Mouse (Mus musculus) lung, embryonic 16.5 days (tissue): Measurements from ENCODE around the gene Ptpn14. TPM values are rescaled to one million over a fixed set of nuclear protein-coding genes. Genes with fewer than 3 reads are reported as not detected.

ENCODE experiments used
- ATAC-seq: fragments of 200-750 bp; cut with Nextera tagmentation; 2 replicates; pipeline ENCODE4 v1.8.0; 2017; ENCODE audit warnings: low read depth, mild to moderate bottlenecking, moderate library complexity
- H3K27ac ChIP-seq: fragments of 300-500 bp; sonication (generic); 2 replicates; pipeline ENCODE4 v1.5.1; 2014; ENCODE audit warnings: mild to moderate bottlenecking, control low read depth, low read length
- H3K27me3 ChIP-seq: fragments of 300-500 bp; sonication (generic); 2 replicates; pipeline ENCODE4 v1.6.1; 2014; ENCODE audit warnings: low read depth, low read length, mixed read lengths; ENCODE audit not compliant: control insufficient read depth, insufficient read depth
- H3K36me3 ChIP-seq: fragments of 300-500 bp; sonication (generic); 2 replicates; pipeline ENCODE4 v1.6.1; 2014; ENCODE audit warnings: low read length; ENCODE audit not compliant: control insufficient read depth, insufficient read depth
- H3K4me1 ChIP-seq: fragments of 300-500 bp; sonication (generic); replicated peaks from 2 replicates; pipeline ENCODE4 v1.6.1; 2014; ENCODE audit warnings: low read length, mixed read lengths; ENCODE audit not compliant: control insufficient read depth, insufficient read depth
- H3K4me2 ChIP-seq: fragments of 300-500 bp; sonication (generic); 2 replicates; pipeline ENCODE4 v1.6.1; 2014; ENCODE audit warnings: low read depth, low read length, control low read depth
- H3K4me3 ChIP-seq: fragments of 300-500 bp; sonication (generic); 2 replicates; pipeline ENCODE4 v1.5.1; 2014; ENCODE audit warnings: mild to moderate bottlenecking, low read length, control low read depth
- H3K9ac ChIP-seq: fragments of 300-500 bp; sonication (generic); 2 replicates; pipeline ENCODE4 v1.6.1; 2014; ENCODE audit warnings: low read length, control low read depth
- H3K9me3 ChIP-seq: fragments of 300-500 bp; sonication (generic); 2 replicates; pipeline ENCODE4 v1.6.1; 2016; ENCODE audit warnings: low read length; ENCODE audit not compliant: control insufficient read depth
- WGBS: fragments of 180-500 bp; shearing (Covaris S2); extraction: QIAGEN DNeasy Blood & Tissue Kit; methylation state at CpG from one replicate; pipeline ENCODE4 v1.1.7; 2014; 5-methylcytosine and 5-hydroxymethylcytosine counted together
- polyA plus RNA-seq: library from polyadenylated mRNA; unstranded; fragments of >200 nt; fragmentation: Nextera tagmentation; extraction: Ambion mirVana; gene quantifications from 2 replicates; pipeline ENCODE4 v1.2.1, GENCODE M21; 2015

Ptpn14 gene
- polyA plus RNA-seq, 1 experiment from 2014 or later, result 7.9 TPM

DNA sequence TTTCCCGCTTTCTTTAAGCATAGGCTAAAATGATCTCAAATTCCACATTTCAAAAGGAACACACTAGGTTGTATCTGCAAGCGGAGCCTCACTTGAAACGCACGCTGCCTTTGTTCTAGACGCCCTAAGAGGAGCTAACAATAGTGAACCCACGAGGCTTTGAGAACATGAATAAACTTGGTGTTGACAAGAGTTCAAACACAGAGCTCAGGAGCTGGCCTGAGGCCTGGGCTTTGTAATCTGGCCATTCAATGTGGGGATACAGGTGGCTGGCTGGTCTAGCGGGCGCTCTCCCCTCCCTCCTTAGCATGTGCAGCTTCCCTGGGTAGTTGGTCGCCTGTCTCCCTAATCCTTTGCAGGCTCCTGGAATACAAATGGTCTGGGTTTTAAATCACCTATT is 169.8 kb downstream of the Ptpn14 start:
- H3K27me3 ChIP-seq, result no peaks in the 10 kb centered on the region
- H3K36me3 ChIP-seq, result peaks cover 11% of the 10 kb centered on the region; the same call in 1 of the 2 replicates
- WGBS, result 73% methylated on average over 9 of the region's 9 CpGs
- H3K9ac ChIP-seq, result no peak overlapping the region
- ATAC-seq, result no peak
- H3K4me1 ChIP-seq, result no peaks in the 10 kb centered on the region
- H3K9me3 ChIP-seq, result no peaks in the 10 kb centered on the region
- H3K27ac ChIP-seq, result no peak overlapping the region
- no peak overlapping the region for H3K4me3 ChIP-seq
- no peak overlapping the region for H3K4me2 ChIP-seq

DNA sequence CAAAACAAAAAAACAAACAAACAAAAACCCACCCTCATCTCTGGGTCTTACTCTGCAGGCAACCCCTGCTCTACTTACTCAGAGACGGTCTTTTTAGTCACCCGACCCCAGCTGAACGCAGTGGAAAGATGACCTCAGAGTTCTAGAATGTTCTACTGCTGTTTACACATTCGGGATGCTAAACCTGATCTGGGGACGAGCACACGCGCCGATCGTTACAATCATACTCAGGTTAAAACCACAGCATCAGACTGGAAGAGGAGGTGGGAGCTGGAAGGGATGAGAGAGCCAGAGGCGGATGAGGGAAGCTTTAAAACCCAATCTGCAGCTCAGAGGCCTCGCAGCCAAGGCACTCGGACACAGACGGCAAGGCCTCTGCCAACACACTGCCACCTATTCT is 170.6 kb downstream of the Ptpn14 start:
- Histone ChIP-seq H3K27ac (no peak overlapping the region), H3K4me2 (no peak overlapping the region), H3K27me3 (no peaks in the 10 kb centered on the region), H3K9ac (no peak overlapping the region), H3K4me3 (no peak overlapping the region), H3K9me3 (no peaks in the 10 kb centered on the region), H3K4me1 (no peaks in the 10 kb centered on the region), H3K36me3 (peaks cover 8% of the 10 kb centered on the region; the same call in 1 of the 2 replicates)
- ATAC-seq, result no peak
- 66% methylated on average over 13 of the region's 13 CpGs for WGBS

DNA sequence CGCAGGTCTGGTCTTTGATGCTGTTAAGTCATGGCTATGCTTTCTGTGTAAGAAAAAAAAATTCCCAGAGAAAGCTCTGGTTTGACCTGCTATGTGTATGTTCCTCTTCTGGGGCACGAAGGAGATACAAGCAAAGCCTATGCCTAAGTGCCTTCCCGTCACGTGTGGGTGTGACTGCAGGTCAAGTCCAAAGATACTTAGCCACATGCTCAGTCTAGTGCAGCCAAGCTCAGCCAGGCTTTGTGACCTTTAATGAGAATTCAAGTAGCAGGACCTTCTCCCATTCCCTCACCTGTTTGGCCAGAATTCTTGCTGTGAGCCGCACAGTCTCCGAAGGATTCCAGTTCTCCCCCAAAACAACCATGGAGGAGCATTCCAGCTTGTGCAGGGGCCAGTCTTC is 171.5 kb downstream of the Ptpn14 start:
- ATAC-seq, result no peak
- H3K27me3 ChIP-seq, result no peaks in the 10 kb centered on the region
- H3K4me3 ChIP-seq, result no peak overlapping the region
- no peaks in the 10 kb centered on the region for H3K9me3 ChIP-seq
- H3K27ac ChIP-seq, result no peak overlapping the region
- WGBS, result 76% methylated on average over 6 of the region's 6 CpGs
- peaks cover 8% of the 10 kb centered on the region; the same call in 1 of the 2 replicates for H3K36me3 ChIP-seq
- H3K9ac ChIP-seq, result no peak overlapping the region
- H3K4me2 ChIP-seq, result no peak overlapping the region
- H3K4me1 ChIP-seq, result no peaks in the 10 kb centered on the region

DNA sequence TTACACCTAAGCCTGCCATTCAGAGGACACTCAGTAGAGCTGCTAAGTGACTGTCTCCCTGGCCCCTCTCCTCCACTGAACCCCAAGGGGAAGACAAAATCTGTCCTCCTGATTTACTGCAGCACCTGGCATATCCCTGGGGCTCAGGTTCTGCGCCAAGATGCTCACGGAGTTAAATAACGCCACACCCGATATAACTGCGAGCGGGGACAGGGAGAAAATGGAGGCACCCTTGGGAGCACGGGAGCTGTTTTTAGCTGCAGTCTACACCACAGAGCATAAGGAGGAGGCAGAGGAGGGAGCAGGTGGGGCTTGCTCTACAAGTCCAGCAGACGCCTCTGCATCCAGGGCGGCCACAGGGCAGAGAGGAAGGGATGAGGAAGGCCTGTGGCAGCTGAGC is 174.3 kb downstream of the Ptpn14 start:
- Histone ChIP-seq H3K4me1 (no peaks in the 10 kb centered on the region), H3K27me3 (no peaks in the 10 kb centered on the region), H3K4me2 (no peak overlapping the region), H3K9me3 (no peaks in the 10 kb centered on the region), H3K4me3 (no peak overlapping the region), H3K27ac (no peak overlapping the region), H3K9ac (no peak overlapping the region), H3K36me3 (no peaks in the 10 kb centered on the region)
- no peak for ATAC-seq
- WGBS, result 91% methylated on average over 9 of the region's 9 CpGs

DNA sequence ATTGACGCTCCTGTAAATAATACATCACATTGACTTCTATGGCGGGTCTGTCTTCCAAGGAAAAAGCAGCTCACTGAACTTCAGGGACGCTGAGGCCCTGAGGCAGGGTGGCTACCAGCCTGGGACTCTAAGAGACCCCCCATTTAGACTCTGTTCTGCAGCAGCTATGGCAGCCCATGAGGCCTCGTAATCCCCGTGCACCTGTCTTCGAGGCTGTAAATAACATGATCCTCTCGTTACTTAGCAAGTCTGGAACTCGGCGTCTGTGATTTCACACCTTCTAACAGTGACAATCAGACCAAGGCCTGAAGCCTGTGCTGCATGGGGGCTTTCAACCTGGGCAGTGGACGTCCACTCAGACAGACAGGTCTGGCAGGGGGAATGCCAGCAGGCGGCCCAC is 175.1 kb downstream of the Ptpn14 start:
- 78% methylated on average over 11 of the region's 11 CpGs for WGBS
- ATAC-seq, result no peak
- Histone ChIP-seq H3K36me3 (no peaks in the 10 kb centered on the region), H3K4me1 (0 out of 2 replicates have a peak, but pooled peaks cover 1% of the 10 kb centered on the region), H3K27ac (no peak overlapping the region), H3K9ac (no peak overlapping the region), H3K4me3 (no peak overlapping the region), H3K4me2 (no peak overlapping the region), H3K9me3 (no peaks in the 10 kb centered on the region), H3K27me3 (no peaks in the 10 kb centered on the region)

DNA sequence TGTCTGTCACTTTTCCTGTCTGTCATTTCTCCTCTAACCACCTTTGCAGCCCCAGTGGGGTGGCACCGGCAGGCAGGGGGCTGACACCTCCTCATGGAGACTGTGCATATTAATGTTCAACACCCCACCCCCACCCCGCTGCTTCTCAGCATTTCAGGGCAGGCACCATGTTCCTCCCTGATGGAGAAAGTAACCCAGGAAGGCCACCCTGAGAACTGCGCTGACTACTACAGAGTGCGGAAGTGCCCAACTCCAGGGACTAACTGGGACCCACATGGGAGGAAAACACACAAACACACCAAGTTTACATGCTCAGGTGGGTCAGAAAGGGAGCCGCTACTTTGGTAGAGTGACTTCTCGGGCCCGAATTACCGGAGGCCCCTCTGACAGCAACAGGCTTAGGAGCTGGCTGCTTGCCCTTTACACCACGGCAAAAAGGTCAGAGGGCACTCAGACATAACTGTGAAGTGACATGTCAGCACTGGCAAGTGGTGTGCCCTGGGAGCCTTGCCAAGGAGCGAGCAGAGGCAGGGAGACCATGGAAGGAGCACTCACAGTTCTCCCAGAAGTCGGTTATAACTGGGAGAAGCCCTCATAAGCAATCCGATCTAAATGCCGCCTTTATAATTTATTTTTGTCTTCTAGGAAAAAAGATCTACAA is 182.7 kb downstream of the Ptpn14 start:
- H3K27ac ChIP-seq, result no peak overlapping the region
- no peaks in the 10 kb centered on the region for H3K9me3 ChIP-seq
- 35% methylated on average over 13 of the region's 13 CpGs for whole genome bisulfite sequencing
- H3K4me1 ChIP-seq, result peaks cover 38% of the 10 kb centered on the region
- no peak overlapping the region for H3K9ac ChIP-seq
- no peaks in the 10 kb centered on the region for H3K36me3 ChIP-seq
- peak overlapping the region; percentile 39 for H3K4me2 ChIP-seq
- peak; percentile 87 for ATAC-seq
- H3K27me3 ChIP-seq, result no peaks in the 10 kb centered on the region
- H3K4me3 ChIP-seq, result no peak overlapping the region

DNA sequence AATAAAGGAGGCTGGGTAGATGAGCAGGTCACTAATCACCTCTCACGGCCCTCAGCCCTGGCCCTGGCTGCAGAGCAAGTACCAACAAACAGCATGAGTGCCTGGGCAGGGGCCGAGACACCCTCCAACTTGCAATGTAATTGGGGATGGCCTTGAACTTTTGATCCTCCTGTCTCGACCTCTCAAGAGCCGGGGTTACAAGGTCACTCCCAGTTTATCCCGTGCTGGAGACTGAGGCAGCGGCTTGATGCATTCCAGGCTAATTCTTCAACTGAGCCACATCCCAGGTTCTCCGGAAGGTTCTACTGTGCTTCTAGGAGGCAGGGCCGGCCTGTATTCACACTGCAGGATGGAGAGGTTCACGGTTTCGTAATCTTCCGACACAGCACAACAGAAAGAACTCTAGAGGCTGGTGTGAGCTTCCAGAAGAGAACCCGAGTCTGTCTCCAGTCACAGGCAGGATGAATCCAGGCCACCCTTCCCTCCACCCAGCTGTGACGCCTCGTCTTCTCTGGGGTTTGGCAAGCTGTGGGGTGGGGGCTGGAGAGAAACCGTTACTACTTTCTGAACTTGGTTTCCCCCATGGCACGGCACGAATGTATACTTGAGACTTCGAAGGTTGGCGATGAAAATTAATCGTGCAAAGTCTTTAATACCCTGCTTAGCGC is 185.2 kb downstream of the Ptpn14 start:
- Histone ChIP-seq H3K27me3 (no peaks in the 10 kb centered on the region), H3K9me3 (no peaks in the 10 kb centered on the region), H3K27ac (no peak overlapping the region), H3K9ac (no peak overlapping the region), H3K4me2 (no peak overlapping the region), H3K4me1 (peaks cover 36% of the 10 kb centered on the region), H3K4me3 (no peak overlapping the region), H3K36me3 (no peaks in the 10 kb centered on the region)
- 65% methylated on average over 21 of the region's 21 CpGs for WGBS
- no peak; the same call in 1 of the 2 replicates for ATAC-seq

DNA sequence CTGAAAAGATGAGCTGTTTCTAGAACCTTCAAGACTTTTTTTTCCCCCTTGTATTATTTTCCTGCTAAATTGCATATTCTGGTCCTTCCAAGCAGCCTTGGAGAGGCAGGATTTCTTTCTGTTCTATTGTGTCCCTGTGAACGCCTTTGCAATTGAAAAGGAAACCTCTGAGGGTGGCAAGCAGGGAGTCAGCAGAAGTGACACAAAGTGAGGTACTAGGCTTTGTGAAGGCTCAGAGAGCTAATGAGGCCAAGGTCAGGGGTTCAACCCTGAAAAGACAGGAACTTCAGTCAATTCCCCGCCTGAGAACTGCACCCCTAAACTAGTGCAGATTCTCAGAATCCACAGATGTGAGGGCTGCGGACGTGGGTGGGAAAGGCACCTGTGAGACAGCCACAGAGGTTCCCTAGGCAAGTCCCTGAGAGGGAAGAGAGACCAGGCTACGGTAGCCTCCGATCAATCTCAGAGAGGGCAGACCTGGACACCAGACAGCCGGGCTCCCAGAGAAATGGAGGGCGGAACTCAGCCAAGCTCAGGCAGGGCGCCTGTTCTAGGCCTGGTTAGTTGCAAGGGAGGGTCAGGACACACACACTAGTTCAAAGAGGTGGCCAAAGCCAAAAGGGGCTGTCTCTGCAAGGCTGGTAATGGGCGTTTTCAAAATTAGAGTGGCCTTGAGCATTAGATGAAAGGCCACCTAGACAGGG is 188.5 kb downstream of the Ptpn14 start:
- H3K9me3 ChIP-seq, result no peaks in the 10 kb centered on the region
- H3K27me3 ChIP-seq, result no peaks in the 10 kb centered on the region
- no peak overlapping the region for H3K27ac ChIP-seq
- no peaks in the 10 kb centered on the region for H3K36me3 ChIP-seq
- no peak overlapping the region for H3K9ac ChIP-seq
- WGBS, result 73% methylated on average over 10 of the region's 10 CpGs
- no peak overlapping the region for H3K4me3 ChIP-seq
- H3K4me1 ChIP-seq, result peaks cover 31% of the 10 kb centered on the region
- H3K4me2 ChIP-seq, result no peak overlapping the region
- no peak for ATAC-seq

DNA sequence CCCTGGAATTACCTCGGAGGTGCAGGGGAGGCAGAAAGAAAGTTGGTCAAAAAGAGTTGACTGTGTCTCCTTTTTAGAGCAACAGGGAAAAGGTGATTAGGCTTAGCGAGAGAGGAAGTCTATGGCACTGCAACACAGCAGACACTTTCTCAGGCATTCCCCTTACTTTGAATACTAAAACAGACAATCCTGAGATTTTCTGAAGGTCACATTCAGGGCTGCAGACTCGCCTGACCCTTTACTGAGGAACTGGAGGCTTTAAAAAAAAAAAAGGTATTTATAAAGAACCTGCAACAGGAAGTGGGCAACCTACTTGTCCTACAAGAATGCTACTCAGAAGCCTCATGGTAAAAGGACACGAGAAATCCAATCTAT is 189.0 kb downstream of the Ptpn14 start:
- Histone ChIP-seq H3K9me3 (no peaks in the 10 kb centered on the region), H3K27me3 (no peaks in the 10 kb centered on the region), H3K4me1 (peaks cover 29% of the 10 kb centered on the region), H3K4me2 (no peak overlapping the region), H3K36me3 (no peaks in the 10 kb centered on the region), H3K27ac (no peak overlapping the region), H3K9ac (no peak overlapping the region), H3K4me3 (no peak overlapping the region)
- 45% methylated on average over 4 of the region's 4 CpGs for WGBS
- no peak for ATAC-seq
